Mouse (Mus musculus): ENCODE data around the gene Zfp513. TPM values are rescaled to one million over a fixed set of nuclear protein-coding genes. Genes with fewer than 3 reads are reported as not detected.
"Not testable (repeated sequence)": the region's sequence is repeated elsewhere in the genome, so short reads cannot be mapped to it uniquely, and the experiment has no call there.

Zfp513 gene
- total RNA-seq (2015): 8.9 and 10.1 TPM in 2 replicates
- total RNA-seq (2017): 7.2 and 8.1 TPM in 2 replicates

DNA sequence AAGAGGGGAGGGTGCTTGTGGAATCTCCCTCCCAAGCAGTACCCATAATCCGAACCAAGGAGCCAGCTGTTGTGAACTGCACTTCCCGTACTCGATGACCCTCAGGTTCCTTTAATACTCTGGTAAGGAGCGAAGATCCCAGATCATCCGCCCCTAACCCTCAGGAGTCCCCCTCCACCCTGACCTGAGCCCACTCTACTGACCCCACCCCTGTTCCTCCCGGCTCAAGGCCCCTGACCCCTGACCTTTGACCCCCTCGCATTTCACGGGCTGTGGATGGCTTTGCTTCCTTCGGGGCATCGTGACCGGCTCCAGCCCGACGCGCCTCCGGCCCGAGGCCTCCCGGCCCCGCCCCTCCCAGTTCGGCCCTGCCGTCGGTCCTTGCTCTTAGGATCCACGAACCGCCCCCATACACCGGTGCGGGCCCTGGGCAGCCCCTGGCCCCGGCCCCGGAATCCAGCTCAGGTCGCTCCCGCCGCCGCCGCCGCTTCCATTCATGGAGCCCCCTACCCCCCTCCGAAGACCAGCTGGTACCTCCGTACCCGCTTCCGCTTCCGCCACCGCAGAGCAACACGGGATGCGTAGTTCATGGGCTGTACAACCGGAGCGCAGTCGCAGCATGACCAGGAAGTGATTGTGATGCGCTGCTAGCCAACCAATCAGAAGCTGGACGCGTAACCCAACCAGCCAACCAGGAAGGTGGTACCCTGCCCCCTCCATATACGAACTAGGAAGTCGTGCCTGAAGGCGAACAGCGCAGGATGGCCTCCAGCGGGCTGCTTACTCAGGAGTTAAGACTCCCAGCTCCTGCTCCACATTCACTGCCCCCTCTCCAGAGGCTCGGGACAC is at the start of gene Zfp513:
Gene Zfp513, minus strand, starts transcription at position 562 of the 849 bp plus-strand sequence.
- peak; percentile 95 for ATAC-seq (ENCODE audit: poor library complexity, severe bottlenecking)

DNA sequence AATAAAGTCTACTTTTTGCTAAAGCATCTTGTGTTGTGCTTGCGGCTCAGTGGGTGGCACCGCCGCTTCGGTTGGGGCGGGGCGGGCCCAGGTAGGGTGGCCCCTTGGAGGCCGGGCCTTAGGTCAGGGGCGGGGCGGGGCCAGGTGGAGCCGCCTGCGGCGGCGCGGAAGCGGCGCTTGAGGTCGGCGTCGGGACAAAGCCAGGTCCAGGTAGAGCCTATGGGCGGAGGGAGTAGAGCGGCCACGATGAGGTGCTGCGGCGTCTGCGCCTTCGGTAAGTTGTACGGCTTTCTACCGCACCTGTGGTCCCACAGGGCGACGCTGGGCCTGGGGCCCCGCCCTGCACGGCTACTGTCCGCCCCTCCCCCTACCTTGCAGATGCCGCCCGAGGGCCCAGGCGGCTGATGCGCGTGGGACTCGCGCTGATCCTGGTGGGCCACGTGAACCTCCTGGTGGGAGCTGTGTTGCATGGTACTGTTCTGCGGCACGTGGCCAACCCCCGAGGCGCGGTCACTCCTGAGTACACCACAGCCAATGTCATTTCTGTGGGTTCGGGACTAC is 49.5 kb upstream of the Zfp513 start, which contains the start of gene Krtcap3:
Gene Krtcap3, plus strand, starts transcription at position 151 of the 561 bp plus-strand sequence.
- peak; percentile 34; the same call in 1 of the 2 replicates for ATAC-seq (ENCODE audit: poor library complexity, severe bottlenecking)

DNA sequence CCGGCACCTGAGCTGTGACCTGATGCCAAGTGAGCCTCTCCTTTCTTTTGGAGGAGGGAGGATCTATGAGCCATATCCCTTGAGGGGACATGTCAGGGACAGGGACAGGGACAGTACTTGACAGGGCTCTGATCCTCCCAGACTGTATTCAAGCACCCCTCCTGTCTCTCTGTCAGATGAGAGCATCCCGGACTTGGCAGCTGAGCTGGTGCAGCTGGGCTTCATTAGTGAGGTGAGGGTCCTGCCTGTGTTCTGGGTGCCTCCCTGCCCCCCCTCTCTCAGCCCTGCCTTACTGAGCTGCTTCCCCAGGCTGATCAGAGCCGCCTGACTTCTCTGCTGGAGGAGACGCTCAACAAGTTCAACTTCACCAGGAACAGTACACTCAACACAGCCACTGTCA is 48.6 kb upstream of the Zfp513 start:
- ATAC-seq (ENCODE audit: poor library complexity, severe bottlenecking): no peak

- ATAC-seq (ENCODE audit: poor library complexity, severe bottlenecking): no peak
These were observed 40.1 kb upstream of the Zfp513 start for GRCm38 (mm10) chr5:31242191-31242590.

DNA sequence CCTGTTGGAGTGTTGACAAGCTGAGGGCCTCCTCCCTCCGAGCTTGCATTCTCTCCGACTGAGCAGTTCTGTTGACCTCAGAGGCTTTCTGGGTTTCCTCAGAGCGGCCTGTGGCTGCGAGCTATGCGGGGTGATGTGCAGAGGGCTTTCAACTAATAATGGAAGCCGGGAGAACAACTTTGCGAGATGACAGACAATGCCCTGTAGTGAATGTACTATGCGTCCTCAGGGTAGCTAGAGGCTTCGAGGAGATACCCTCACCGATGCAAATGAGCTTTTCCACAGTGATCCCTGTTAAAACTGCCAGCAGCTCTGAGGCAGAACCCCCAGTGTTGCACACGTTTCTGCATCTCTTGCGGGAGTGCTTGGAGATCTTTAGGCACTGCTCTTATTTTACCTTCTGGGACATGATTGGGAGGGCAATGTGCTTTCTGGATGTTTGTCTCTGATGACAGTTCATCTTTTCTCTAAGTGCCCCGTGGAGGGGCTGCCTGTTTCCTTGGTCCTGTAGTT is 39.5 kb upstream of the Zfp513 start:
- no peak for ATAC-seq (ENCODE audit: poor library complexity, severe bottlenecking)

GRCm38 (mm10) chr5:31240637-31241521 is 38.8 kb upstream of the Zfp513 start, which contains the start of the genes Nrbp1 and Gm9970:
Nrbp1 (plus strand) TSS chr5:31240864.
Gm9970 (minus strand) TSS chr5:31241232.
- ATAC-seq (ENCODE audit: poor library complexity, severe bottlenecking): peak; percentile 95

DNA sequence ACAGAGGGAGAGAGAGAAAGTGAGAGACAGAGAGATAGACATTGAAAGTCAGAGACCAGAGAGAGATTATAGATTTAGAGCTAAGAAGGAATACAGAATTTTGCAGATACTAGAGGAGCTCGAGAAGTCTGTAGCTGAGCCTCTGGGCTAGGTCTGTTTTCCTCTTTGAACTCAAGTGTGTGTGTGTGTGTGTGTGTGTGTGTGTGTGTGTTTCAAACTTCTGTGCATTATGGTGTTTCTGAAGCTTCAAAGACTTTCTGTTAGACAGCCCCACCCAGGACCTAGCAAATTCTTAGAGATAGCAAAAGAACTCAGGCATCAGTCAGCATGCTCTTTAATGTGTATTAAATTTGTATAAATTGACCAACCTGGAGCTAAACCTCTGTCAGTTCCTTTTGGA is 24.5 kb upstream of the Zfp513 start:
- no peak for ATAC-seq (ENCODE audit: poor library complexity, severe bottlenecking)

- no peak for ATAC-seq (ENCODE audit: poor library complexity, severe bottlenecking)
These were observed 20.6 kb upstream of the Zfp513 start for GRCm38 (mm10) chr5:31222696-31223095.

- ATAC-seq (ENCODE audit: poor library complexity, severe bottlenecking): no peak
These were observed 19.3 kb upstream of the Zfp513 start for GRCm38 (mm10) chr5:31221304-31221945.

- ATAC-seq (ENCODE audit: poor library complexity, severe bottlenecking): peak; percentile 98
These were observed 18.6 kb upstream of the Zfp513 start, which contains the start of gene Ppm1g for GRCm38 (mm10) chr5:31220448-31221303. Ppm1g (minus strand) TSS chr5:31220687.

DNA sequence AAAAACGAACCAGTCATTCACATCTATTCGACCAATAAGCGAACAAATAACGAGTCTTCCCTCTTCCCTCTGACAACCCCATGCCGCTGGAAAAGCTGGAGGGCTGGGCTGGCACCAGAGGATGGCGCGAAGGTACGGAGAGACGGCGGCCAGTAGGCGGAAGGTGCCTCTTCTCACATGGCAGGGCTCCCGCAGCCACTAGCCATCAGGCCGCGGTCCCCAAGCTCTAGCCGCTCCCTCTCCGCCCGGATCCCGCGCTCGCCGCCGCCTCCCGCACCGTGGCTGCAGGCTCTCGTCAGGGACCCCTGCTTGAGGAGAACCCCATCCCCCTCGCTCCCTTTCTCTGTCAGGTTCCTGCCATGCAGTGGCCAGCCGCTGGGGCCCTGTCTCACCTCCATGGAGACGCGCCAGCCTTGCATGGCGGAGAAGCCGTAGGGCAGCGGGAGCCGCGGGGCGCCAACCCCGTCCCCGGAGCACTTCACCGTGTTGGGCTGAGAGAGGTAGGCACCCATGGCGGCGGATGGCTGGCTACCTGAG is 17.9 kb upstream of the Zfp513 start:
- ATAC-seq (ENCODE audit: poor library complexity, severe bottlenecking): peak; percentile 43

- ATAC-seq (ENCODE audit: poor library complexity, severe bottlenecking): no peak
These were observed 17.4 kb upstream of the Zfp513 start for GRCm38 (mm10) chr5:31219474-31219873.

GRCm38 (mm10) chr5:31219070-31219469 is 17.0 kb upstream of the Zfp513 start:
- ATAC-seq (ENCODE audit: poor library complexity, severe bottlenecking): no peak

DNA sequence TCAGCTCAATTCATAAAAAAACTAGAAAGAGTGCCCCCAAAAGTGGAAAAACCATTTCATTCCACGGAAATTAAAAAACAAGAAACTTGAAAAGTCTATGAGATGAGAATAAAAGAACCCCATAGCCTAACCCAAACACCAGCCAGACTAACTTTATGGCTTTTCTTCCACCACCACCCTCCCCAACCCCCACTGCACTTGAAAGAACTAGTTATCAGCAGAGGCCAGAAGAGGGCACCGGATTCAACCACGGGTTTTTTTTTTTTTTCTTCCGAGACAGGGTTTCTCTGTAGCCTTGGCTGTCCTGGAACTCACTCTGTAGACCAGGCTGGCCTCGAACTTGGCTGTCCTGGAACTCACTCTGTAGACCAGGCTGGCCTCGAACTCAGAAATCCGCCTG is 16.2 kb upstream of the Zfp513 start:
- ATAC-seq (ENCODE audit: poor library complexity, severe bottlenecking): no peak

DNA sequence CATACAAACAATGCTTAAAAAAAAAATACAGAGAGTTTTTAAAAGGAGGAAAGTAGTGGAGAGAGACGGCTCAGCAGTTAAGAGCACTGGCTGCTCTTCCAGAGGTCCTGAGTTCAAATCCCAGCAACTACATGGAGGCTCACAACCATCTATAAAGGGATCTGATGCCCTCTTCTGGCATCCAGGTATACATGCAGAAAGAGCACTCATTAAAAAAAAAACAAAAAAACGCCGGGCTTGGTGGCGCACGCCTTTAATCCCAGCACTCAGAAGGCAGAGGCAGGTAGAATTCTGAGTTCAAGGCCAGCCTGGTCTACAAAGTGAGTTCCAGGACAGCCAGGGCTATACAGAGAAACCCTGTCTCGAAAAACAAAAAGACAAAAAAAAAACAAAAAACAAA is 14.5 kb upstream of the Zfp513 start:
- not testable (repeated sequence) for ATAC-seq (ENCODE audit: poor library complexity, severe bottlenecking)

DNA sequence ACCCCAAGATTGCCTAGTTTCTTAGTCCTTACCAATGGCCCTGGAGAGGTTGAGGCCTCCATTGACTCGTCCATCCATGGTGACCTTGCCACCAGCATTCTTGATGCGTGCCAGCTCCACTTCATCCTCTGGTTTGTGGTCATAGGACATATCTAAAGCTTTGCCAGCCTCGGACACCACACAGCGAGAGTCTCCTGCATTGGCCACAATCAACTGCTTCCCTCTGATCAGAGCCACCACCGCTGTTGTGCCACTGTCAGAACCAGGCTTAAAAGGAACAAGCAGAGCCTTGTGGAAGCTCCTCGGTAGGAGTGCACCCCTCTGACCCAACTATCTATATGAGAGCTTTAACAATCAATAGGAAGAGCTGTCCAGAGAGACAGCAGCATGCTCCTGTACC is 2.3 kb upstream of the Zfp513 start:
- ATAC-seq (ENCODE audit: poor library complexity, severe bottlenecking): no peak

DNA sequence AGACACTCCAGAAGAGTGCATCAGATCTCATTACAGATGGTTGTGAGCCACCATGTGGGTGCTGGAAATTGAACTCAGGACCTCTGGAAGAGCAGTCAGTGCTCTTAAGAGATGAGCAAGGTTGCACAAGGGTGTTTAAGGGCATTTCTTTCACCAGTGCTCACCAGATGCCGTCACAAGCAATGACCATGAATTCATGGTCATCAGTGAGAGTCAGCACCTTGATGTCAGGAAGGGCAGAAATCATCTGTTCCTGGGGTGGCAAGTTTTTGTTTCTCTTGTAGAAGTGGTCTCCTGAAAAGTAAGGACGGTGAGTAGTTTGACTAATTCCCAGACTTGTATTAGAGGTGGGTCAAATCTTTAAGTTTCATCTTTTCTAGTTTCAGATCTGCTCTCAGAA is 1.8 kb upstream of the Zfp513 start:
- no peak for ATAC-seq (ENCODE audit: poor library complexity, severe bottlenecking)

DNA sequence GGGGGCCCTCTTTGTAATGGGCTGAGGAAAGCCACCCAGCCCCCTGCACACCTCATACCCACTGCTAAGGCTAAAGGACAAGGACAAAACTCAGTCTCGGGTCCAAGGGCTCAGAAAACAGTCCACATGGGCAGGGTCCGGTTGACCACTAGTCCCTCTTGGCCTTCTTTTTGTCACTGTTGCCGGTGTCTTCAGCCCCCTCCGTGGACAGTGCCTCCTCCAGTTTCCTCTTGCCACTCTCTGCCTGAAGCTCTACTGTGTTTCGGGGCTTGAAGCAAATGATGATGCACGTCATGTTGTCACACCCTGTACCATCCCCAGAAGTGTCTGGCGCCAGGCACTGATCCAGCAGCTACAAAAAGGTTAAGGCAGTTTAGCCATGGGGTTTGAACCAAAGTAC is 830 bp upstream of the Zfp513 start:
- no peak for ATAC-seq (ENCODE audit: poor library complexity, severe bottlenecking)
